Mouse (Mus musculus): ENCODE measurements around the gene Rps7. TPM values are rescaled to one million over a fixed set of nuclear protein-coding genes. Genes with fewer than 3 reads are reported as not detected.

Gene Rps7
- polyA plus RNA-seq, 1 experiment = 895 TPM

- H3K27me3 ChIP-seq (ENCODE audit: control insufficient read depth, insufficient read depth, insufficient read length) = peaks cover 13% of the 10 kb centered on the region
- no peaks in the 10 kb centered on the region for H3K79me3 ChIP-seq (ENCODE audit: low read depth)
- no peak within 1 kb of the TSS for H3ac ChIP-seq (ENCODE audit: control insufficient read depth, insufficient read length, low read depth)
- TF ChIP-seq MAX (IDR thresholded peaks at IDR 0.05) = no peak
- TF ChIP-seq MYOD1 (IDR thresholded peaks at IDR 0.05; ENCODE audit: control insufficient read depth, insufficient read length, low read depth) = no peak
- TF ChIP-seq USF1 (IDR thresholded peaks at IDR 0.05; ENCODE audit: low read depth) = no peak
- TF ChIP-seq CEBPB (IDR thresholded peaks at IDR 0.05; ENCODE audit: low read depth) = no peak
- TF ChIP-seq FOSL1 (IDR thresholded peaks at IDR 0.05; ENCODE audit: insufficient read depth, low read length, poor library complexity, severe bottlenecking) = no peak
- no peak for TF ChIP-seq MYOG (IDR thresholded peaks at IDR 0.05; ENCODE audit: control insufficient read depth, extremely low read depth, insufficient read length)
- no peak for TF ChIP-seq CTCF (IDR thresholded peaks at IDR 0.05; ENCODE audit: control insufficient read depth, insufficient read depth, insufficient read length)
- H3K4me3 ChIP-seq (ENCODE audit: insufficient read depth, poor library complexity, severe bottlenecking) = no peak within 1 kb of the TSS
- no peaks in the 10 kb centered on the region for H3K79me2 ChIP-seq (ENCODE audit: control insufficient read depth, insufficient read depth)
- H3K36me3 ChIP-seq (ENCODE audit: control insufficient read depth, insufficient read depth) = no peaks in the 10 kb centered on the region
These were observed 12.6 kb downstream of the Rps7 start, which contains the start of gene Colec11 for GRCm38 (mm10) chr12:28623195-28623594. Gene Colec11 (minus strand): TSS chr12:28623377.

DNA sequence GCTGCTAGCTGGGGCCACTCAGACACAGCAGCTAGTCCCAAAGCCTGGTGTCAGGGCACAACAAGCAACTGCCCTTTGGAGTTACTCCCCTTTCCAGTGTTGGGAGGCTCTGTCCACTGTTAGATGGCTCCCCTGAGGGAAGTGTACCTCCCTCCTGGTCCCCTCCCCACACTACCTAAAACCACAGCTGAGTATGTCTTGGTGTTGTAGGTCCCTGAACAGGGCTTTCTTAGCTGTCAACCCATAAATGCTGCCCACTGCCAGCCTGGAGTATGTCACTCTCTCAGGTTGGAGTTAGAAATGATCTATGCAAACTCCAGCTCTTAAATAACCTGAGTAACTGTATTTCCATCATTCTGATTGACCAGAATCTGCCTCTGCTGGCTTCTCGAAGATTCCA, 13.1 kb downstream of the Rps7 start:
- H3K4me3 ChIP-seq (ENCODE audit: insufficient read depth, poor library complexity, severe bottlenecking) = no peak overlapping the region
- H3K79me2 ChIP-seq (ENCODE audit: control insufficient read depth, insufficient read depth) = no peaks in the 10 kb centered on the region
- H3K27me3 ChIP-seq (ENCODE audit: control insufficient read depth, insufficient read depth, insufficient read length) = peaks cover 13% of the 10 kb centered on the region
- no peak overlapping the region for H3ac ChIP-seq (ENCODE audit: control insufficient read depth, insufficient read length, low read depth)
- H3K79me3 ChIP-seq (ENCODE audit: low read depth) = no peaks in the 10 kb centered on the region
- TF ChIP-seq CTCF (IDR thresholded peaks at IDR 0.05; ENCODE audit: control insufficient read depth, insufficient read depth, insufficient read length) (no peak), MAX (IDR thresholded peaks at IDR 0.05) (no peak), MYOG (IDR thresholded peaks at IDR 0.05; ENCODE audit: control insufficient read depth, extremely low read depth, insufficient read length) (no peak), CEBPB (IDR thresholded peaks at IDR 0.05; ENCODE audit: low read depth) (no peak), USF1 (IDR thresholded peaks at IDR 0.05; ENCODE audit: low read depth) (no peak), MYOD1 (IDR thresholded peaks at IDR 0.05; ENCODE audit: control insufficient read depth, insufficient read length, low read depth) (no peak), FOSL1 (IDR thresholded peaks at IDR 0.05; ENCODE audit: insufficient read depth, low read length, poor library complexity, severe bottlenecking) (no peak)
- no peaks in the 10 kb centered on the region for H3K36me3 ChIP-seq (ENCODE audit: control insufficient read depth, insufficient read depth)

DNA sequence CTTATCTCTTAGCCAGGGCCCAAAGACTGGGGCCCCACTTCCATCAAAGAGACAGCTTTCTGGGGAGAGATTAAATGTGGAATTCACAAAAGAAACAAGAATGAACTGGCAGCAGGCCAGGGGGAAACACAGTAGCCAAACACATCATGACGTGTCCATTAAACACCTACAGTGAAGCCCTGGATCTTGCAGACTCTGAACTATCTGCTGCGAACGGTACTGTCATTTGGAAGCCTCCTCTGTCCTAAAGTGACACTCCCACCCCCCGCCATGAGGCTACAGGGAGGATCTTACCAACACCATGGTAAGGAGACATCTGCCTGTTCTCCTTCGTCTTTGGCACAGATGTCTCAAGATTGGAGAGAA, 13.6 kb downstream of the Rps7 start:
- H3K79me2 ChIP-seq (ENCODE audit: control insufficient read depth, insufficient read depth) = no peaks in the 10 kb centered on the region
- H3K4me3 ChIP-seq (ENCODE audit: insufficient read depth, poor library complexity, severe bottlenecking) = no peak overlapping the region
- no peak for TF ChIP-seq CTCF (IDR thresholded peaks at IDR 0.05; ENCODE audit: control insufficient read depth, insufficient read depth, insufficient read length)
- TF ChIP-seq MAX (IDR thresholded peaks at IDR 0.05) = no peak
- TF ChIP-seq USF1 (IDR thresholded peaks at IDR 0.05; ENCODE audit: low read depth) = no peak
- no peak for TF ChIP-seq MYOD1 (IDR thresholded peaks at IDR 0.05; ENCODE audit: control insufficient read depth, insufficient read length, low read depth)
- no peak for TF ChIP-seq CEBPB (IDR thresholded peaks at IDR 0.05; ENCODE audit: low read depth)
- TF ChIP-seq FOSL1 (IDR thresholded peaks at IDR 0.05; ENCODE audit: insufficient read depth, low read length, poor library complexity, severe bottlenecking) = no peak
- TF ChIP-seq MYOG (IDR thresholded peaks at IDR 0.05; ENCODE audit: control insufficient read depth, extremely low read depth, insufficient read length) = no peak
- no peaks in the 10 kb centered on the region for H3K36me3 ChIP-seq (ENCODE audit: control insufficient read depth, insufficient read depth)
- H3K79me3 ChIP-seq (ENCODE audit: low read depth) = no peaks in the 10 kb centered on the region
- H3K27me3 ChIP-seq (ENCODE audit: control insufficient read depth, insufficient read depth, insufficient read length) = peaks cover 16% of the 10 kb centered on the region
- H3ac ChIP-seq (ENCODE audit: control insufficient read depth, insufficient read length, low read depth) = no peak overlapping the region

DNA sequence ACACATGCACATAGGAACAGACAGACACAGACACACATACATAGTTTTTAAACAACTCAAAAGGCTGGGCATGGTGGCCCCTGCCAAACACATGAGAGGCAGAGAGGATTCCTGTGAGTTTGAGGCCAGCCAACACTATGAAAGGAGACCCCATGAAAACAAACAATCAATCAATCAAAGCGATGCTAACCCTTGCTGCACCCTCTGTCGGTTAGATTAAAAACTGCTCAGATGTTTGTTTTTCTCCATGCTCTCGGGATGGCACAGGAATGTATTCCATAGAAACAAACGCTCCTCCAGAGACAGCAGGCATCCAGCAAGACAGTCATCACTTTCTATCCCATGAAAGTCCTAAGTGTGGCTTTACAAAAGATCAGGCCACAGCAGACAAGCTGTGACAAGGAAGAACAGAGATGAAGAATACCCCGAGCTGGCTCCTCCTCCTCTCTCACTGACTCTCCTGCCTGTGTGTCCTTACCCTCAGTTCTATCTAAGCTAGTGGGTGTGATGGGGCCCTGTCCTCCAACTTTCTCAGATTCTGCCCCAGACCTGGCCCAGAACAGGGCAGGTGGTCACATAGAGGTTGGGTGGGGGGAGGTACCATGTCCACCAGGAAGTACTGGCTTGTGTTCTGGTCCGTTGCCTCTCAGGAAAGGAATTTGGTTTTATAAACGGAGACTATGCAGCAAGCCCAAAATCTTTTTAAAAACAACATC, 14.1 kb downstream of the Rps7 start:
- TF ChIP-seq USF1 (IDR thresholded peaks at IDR 0.05; ENCODE audit: low read depth) = no peak
- no peak for TF ChIP-seq MYOG (IDR thresholded peaks at IDR 0.05; ENCODE audit: control insufficient read depth, extremely low read depth, insufficient read length)
- no peak for TF ChIP-seq FOSL1 (IDR thresholded peaks at IDR 0.05; ENCODE audit: insufficient read depth, low read length, poor library complexity, severe bottlenecking)
- TF ChIP-seq CEBPB (IDR thresholded peaks at IDR 0.05; ENCODE audit: low read depth) = no peak
- no peak for TF ChIP-seq MAX (IDR thresholded peaks at IDR 0.05)
- no peak for TF ChIP-seq CTCF (IDR thresholded peaks at IDR 0.05; ENCODE audit: control insufficient read depth, insufficient read depth, insufficient read length)
- no peak for TF ChIP-seq MYOD1 (IDR thresholded peaks at IDR 0.05; ENCODE audit: control insufficient read depth, insufficient read length, low read depth)
- H3K79me3 ChIP-seq (ENCODE audit: low read depth) = no peaks in the 10 kb centered on the region
- no peak overlapping the region for H3K4me3 ChIP-seq (ENCODE audit: insufficient read depth, poor library complexity, severe bottlenecking)
- no peaks in the 10 kb centered on the region for H3K79me2 ChIP-seq (ENCODE audit: control insufficient read depth, insufficient read depth)
- H3K36me3 ChIP-seq (ENCODE audit: control insufficient read depth, insufficient read depth) = no peaks in the 10 kb centered on the region
- peaks cover 19% of the 10 kb centered on the region for H3K27me3 ChIP-seq (ENCODE audit: control insufficient read depth, insufficient read depth, insufficient read length)
- no peak overlapping the region for H3ac ChIP-seq (ENCODE audit: control insufficient read depth, insufficient read length, low read depth)

DNA sequence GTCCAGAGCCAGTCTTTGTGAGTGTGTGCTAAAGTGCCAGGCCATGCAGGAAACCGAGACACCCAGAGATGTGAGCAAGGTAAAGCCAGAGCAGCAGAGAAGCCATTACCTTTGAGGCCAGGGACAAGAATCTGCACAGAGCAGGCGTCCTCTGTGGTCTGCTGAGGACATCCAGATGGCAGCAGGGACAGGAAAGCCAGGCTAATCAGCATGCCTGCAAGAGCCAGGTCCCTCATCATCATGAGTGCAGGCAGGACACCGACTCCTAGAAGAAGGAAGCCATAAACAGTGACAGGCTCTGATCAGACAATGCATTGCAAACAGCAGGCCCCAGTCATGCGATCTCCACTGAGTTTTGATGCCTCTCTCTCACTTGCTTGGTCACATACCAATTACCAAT, 18.5 kb downstream of the Rps7 start:
- H3K36me3 ChIP-seq (ENCODE audit: control insufficient read depth, insufficient read depth) = no peaks in the 10 kb centered on the region

More for the DNA sequence above, 18.5 kb downstream of the Rps7 start:
- TF ChIP-seq FOSL1 (IDR thresholded peaks at IDR 0.05; ENCODE audit: insufficient read depth, low read length, poor library complexity, severe bottlenecking) = no peak
- no peak for TF ChIP-seq MYOG (IDR thresholded peaks at IDR 0.05; ENCODE audit: control insufficient read depth, extremely low read depth, insufficient read length)
- TF ChIP-seq CEBPB (IDR thresholded peaks at IDR 0.05; ENCODE audit: low read depth) = no peak
- no peak for TF ChIP-seq MAX (IDR thresholded peaks at IDR 0.05)
- TF ChIP-seq MYOD1 (IDR thresholded peaks at IDR 0.05; ENCODE audit: control insufficient read depth, insufficient read length, low read depth) = no peak
- no peak for TF ChIP-seq USF1 (IDR thresholded peaks at IDR 0.05; ENCODE audit: low read depth)
- no peak for TF ChIP-seq CTCF (IDR thresholded peaks at IDR 0.05; ENCODE audit: control insufficient read depth, insufficient read depth, insufficient read length)
- Histone ChIP-seq H3K79me3 (ENCODE audit: low read depth) (no peaks in the 10 kb centered on the region), H3ac (ENCODE audit: control insufficient read depth, insufficient read length, low read depth) (no peak overlapping the region), H3K79me2 (ENCODE audit: control insufficient read depth, insufficient read depth) (no peaks in the 10 kb centered on the region), H3K4me3 (ENCODE audit: insufficient read depth, poor library complexity, severe bottlenecking) (no peak overlapping the region), H3K27me3 (ENCODE audit: control insufficient read depth, insufficient read depth, insufficient read length) (peaks cover 28% of the 10 kb centered on the region)

Data from C2C12 (cell line).